Mouse (Mus musculus) myocyte (in vitro differentiated cells): ENCODE measurements around the gene Dusp2.

Experiments used
- MYOG ChIP-seq, 3 experiments: IDR thresholded peaks; one replicate each; pipeline ENCODE4 v1.6.1; 2011; ENCODE audit warnings: control low read depth in 2 of 3, low read depth in 2 of 3, mild to moderate bottlenecking in 2 of 3; ENCODE audit not compliant: insufficient read length in 2 of 3, control insufficient read depth in 1 of 3, insufficient read depth in 1 of 3
- POLR2A ChIP-seq: IDR thresholded peaks from one replicate; pipeline ENCODE4 v1.6.1; 2011; ENCODE audit warnings: low read depth, mild to moderate bottlenecking, control low read depth, moderate library complexity; ENCODE audit not compliant: insufficient read length
- REST ChIP-seq: IDR thresholded peaks from one replicate; pipeline ENCODE4 v1.6.1; 2011; ENCODE audit warnings: mild to moderate bottlenecking, control low read depth, moderate library complexity; ENCODE audit not compliant: insufficient read depth, insufficient read length
- USF1 ChIP-seq: IDR thresholded peaks from one replicate; pipeline ENCODE4 v1.6.1; 2011; ENCODE audit warnings: low read depth, mild to moderate bottlenecking, control low read depth, moderate library complexity

GRCm38 (mm10) chr2:127372082-127372481 lies 36.1 kb downstream of the Dusp2 start:
- TF ChIP-seq POLR2A (no peak), MYOG (IDR thresholded peaks at IDR 0.05; ENCODE audit: control insufficient read depth in 1 of 3, insufficient read depth in 1 of 3, insufficient read length in 2 of 3, low read depth in 2 of 3) (no peak), USF1 (no peak), REST (no peak)
